Mouse (Mus musculus) limb, embryonic 14.5 days (tissue): ENCODE data around the gene Med18. TPM values are rescaled to one million over a fixed set of nuclear protein-coding genes. Genes with fewer than 3 reads are reported as not detected.
"Not testable (repeated sequence)": the region's sequence is repeated elsewhere in the genome, so short reads cannot be mapped to it uniquely, and the experiment has no call there.

Source experiments
- ATAC-seq: fragments of 200-750 bp; cut with Nextera tagmentation; 2 replicates; pipeline ENCODE4 v1.8.0; 2017; ENCODE audit warnings: low read depth, moderate number of reproducible peaks, moderate TSS enrichment; ENCODE audit not compliant: low FRiP score
- DNase-seq: peaks from one replicate; pipeline ENCODE4 v3.0.0-alpha.2; 2015; ENCODE audit warnings: low spot score
- H3K27ac ChIP-seq: fragments of 300-500 bp; sonication (generic); replicated peaks from 2 replicates; pipeline ENCODE4 v1.5.1; 2014; ENCODE audit warnings: low read depth, mild to moderate bottlenecking, low read length, moderate library complexity, mixed read lengths
- H3K27me3 ChIP-seq: fragments of 300-500 bp; sonication (generic); 2 replicates; pipeline ENCODE4 v1.6.1; 2014; ENCODE audit warnings: low read length, mixed read lengths; ENCODE audit not compliant: control insufficient read depth, insufficient read depth
- H3K36me3 ChIP-seq: fragments of 300-500 bp; sonication (generic); 2 replicates; pipeline ENCODE4 v1.6.1; 2014; ENCODE audit warnings: mild to moderate bottlenecking, low read length, moderate library complexity, mixed read lengths; ENCODE audit not compliant: control insufficient read depth, insufficient read depth
- H3K4me1 ChIP-seq: fragments of 300-500 bp; sonication (generic); 2 replicates; pipeline ENCODE4 v1.6.1; 2014; ENCODE audit warnings: antibody characterized with exemption, low read length, mixed read lengths; ENCODE audit not compliant: control insufficient read depth, insufficient read depth
- H3K4me2 ChIP-seq: fragments of 300-500 bp; sonication (generic); replicated peaks from 2 replicates; pipeline ENCODE4 v1.6.1; 2014; ENCODE audit warnings: low read depth, mild to moderate bottlenecking, low read length, moderate library complexity; ENCODE audit not compliant: severe bottlenecking
- H3K4me3 ChIP-seq: fragments of 300-500 bp; sonication (generic); replicated peaks from 2 replicates; pipeline ENCODE4 v1.5.1; 2014; ENCODE audit warnings: low read length
- H3K9ac ChIP-seq: fragments of 300-500 bp; sonication (generic); 2 replicates; pipeline ENCODE4 v1.6.1; 2014; ENCODE audit warnings: mild to moderate bottlenecking, low read depth, low read length, moderate library complexity; ENCODE audit not compliant: severe bottlenecking
- H3K9me3 ChIP-seq: fragments of 300-500 bp; sonication (generic); 2 replicates; pipeline ENCODE4 v1.6.1; 2016; ENCODE audit warnings: low read length; ENCODE audit not compliant: control insufficient read depth
- POLR2A ChIP-seq: fragments of 200-500 bp; IDR thresholded peaks from 2 replicates; pipeline ENCODE4 v1.8.0; 2012; ENCODE audit warnings: inconsistent platforms, mild to moderate bottlenecking, moderate library complexity, borderline replicate concordance; ENCODE audit not compliant: insufficient read depth, insufficient read length; ENCODE audit errors: extremely low read depth
- WGBS: fragments of 180-500 bp; shearing (Covaris S2); extraction: QIAGEN DNeasy Blood & Tissue Kit; methylation state at CpG from one replicate; pipeline ENCODE4 v1.1.7; 2014; 5-methylcytosine and 5-hydroxymethylcytosine counted together
- polyA plus RNA-seq, 2 experiments: library from polyadenylated mRNA; depleted of rRNA in 1 of 2; stranded (reverse) in 1 of 2; unstranded in 1 of 2; fragments of >200 nt; fragmentation: Nextera tagmentation in 1 of 2; extraction: Ambion mirVana in 1 of 2; gene quantifications; 2 replicates each; pipeline versions ENCODE4 v1.2.1 to v1.2.3; 2012 to 2014

Med18 gene
- polyA plus RNA-seq, 2 experiments: 9.0 to 9.1 TPM

DNA sequence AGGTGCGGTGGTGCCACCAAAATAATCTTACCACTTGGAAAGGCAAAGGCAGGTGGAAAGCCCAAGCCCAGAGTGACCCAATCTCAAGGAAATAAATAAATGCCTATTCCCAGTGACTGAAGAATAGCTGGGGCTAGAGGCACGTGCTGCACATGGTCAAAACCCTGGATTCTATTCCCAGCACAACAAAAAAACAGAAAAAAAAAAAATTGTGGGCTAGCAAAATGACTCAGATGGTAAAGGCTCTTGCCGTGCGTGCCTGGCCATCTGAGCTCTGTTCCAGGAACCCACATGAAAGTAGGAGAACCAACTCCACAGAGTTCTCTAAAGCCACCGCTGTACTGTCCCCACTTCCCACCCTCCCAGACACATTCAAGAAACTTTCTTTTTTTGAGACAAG, 43.2 kb downstream of the Med18 start:
- no peaks in the 10 kb centered on the region for H3K36me3 ChIP-seq
- H3K27me3 ChIP-seq: no peaks in the 10 kb centered on the region
- no peak for TF ChIP-seq POLR2A
- peak overlapping the region; percentile 62 for H3K4me2 ChIP-seq
- H3K9ac ChIP-seq: no peak overlapping the region
- H3K4me1 ChIP-seq: peaks cover 15% of the 10 kb centered on the region
- no peak overlapping the region for H3K27ac ChIP-seq
- H3K9me3 ChIP-seq: no peaks in the 10 kb centered on the region
- 73% methylated on average over 5 of the region's 5 CpGs for WGBS
- no peak for DNase-seq
- ATAC-seq: no peak
- peak overlapping the region; percentile 2 for H3K4me3 ChIP-seq

- DNase-seq (no peak), ATAC-seq (no peak)
- Histone ChIP-seq H3K9ac (no peak overlapping the region), H3K9me3 (no peaks in the 10 kb centered on the region), H3K4me2 (no peak overlapping the region), H3K4me1 (peaks cover 13% of the 10 kb centered on the region), H3K36me3 (peaks cover 8% of the 10 kb centered on the region; the same call in 1 of the 2 replicates), H3K27ac (no peak overlapping the region), H3K27me3 (no peaks in the 10 kb centered on the region), H3K4me3 (no peak overlapping the region)
- TF ChIP-seq POLR2A: no peak
Measured at GRCm38 (mm10) chr4:132415966-132416365, 47.8 kb downstream of the Med18 start.

GRCm38 (mm10) chr4:132413257-132413656, 50.5 kb downstream of the Med18 start:
- not testable (repeated sequence) for H3K36me3 ChIP-seq, H3K4me2 ChIP-seq, ATAC-seq, H3K9ac ChIP-seq, H3K27ac ChIP-seq, H3K27me3 ChIP-seq, H3K4me3 ChIP-seq, DNase-seq, H3K9me3 ChIP-seq, H3K4me1 ChIP-seq
- 92% methylated on average over 4 of the region's 4 CpGs for WGBS

DNA sequence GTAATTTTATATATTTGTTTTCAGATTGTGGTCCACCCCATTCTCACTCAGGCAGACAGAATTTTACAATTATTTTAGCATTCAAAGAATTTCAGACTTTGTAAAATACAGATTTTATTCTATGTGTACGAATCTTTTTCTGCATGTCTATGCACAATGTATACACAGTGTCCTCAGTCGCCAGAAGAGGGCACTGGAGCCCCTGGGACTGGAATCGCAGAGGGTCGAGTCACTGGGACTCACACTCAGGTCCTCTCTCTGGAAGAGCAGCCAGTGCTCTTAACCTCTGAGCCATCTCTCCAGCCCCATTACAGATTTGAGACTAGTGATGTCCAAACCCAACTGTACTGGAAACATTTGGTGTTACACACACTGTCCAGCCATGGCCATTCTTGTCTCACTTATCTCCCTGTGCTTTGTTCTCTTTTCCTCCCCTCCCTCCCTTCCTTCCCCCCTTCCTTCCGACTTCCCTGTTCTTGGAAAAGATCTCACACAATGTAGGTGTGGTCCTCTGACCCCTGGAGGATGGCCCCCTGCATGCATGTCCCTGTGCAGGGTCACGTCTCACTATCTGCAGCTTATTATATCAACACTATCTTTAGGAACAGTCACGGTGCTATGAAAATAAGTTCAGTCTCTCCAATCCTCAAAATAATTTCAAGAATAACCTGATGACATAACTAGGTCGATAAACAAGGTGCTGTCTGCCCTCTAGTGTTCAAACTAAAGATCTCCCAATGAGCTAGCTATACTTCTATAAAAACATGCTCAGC, 52.2 kb downstream of the Med18 start:
- H3K9ac ChIP-seq: no peak overlapping the region
- 62% methylated on average over 8 of the region's 8 CpGs for WGBS
- DNase-seq (peak; percentile 81), ATAC-seq (no peak; the same call in 1 of the 2 replicates)
- H3K27ac ChIP-seq: no peak overlapping the region
- no peaks in the 10 kb centered on the region for H3K9me3 ChIP-seq
- H3K4me2 ChIP-seq: no peak overlapping the region
- no peak for TF ChIP-seq POLR2A
- no peak overlapping the region for H3K4me3 ChIP-seq
- no peaks in the 10 kb centered on the region for H3K27me3 ChIP-seq
- no peaks in the 10 kb centered on the region for H3K4me1 ChIP-seq
- H3K36me3 ChIP-seq: peaks cover 8% of the 10 kb centered on the region; the same call in 1 of the 2 replicates

GRCm38 (mm10) chr4:132409587-132410229, 54.0 kb downstream of the Med18 start:
- Histone ChIP-seq H3K4me3 (no peak overlapping the region), H3K9me3 (no peaks in the 10 kb centered on the region), H3K27me3 (no peaks in the 10 kb centered on the region), H3K4me1 (no peaks in the 10 kb centered on the region), H3K9ac (no peak overlapping the region), H3K4me2 (no peak overlapping the region), H3K36me3 (peaks cover 8% of the 10 kb centered on the region; the same call in 1 of the 2 replicates), H3K27ac (no peak overlapping the region)
- ATAC-seq (no peak), DNase-seq (no peak)
- WGBS: 83% methylated on average over 4 of the region's 4 CpGs
- no peak for TF ChIP-seq POLR2A

Other genes starting within 250 kb of the Med18 start
- 33.8 and 34.2 TPM in 2 replicates for gene Gmeb1, start 202.3 kb downstream of the Med18 start, polyA plus RNA-seq (2012; rRNA removed)
- 28.4 and 34.0 TPM in 2 replicates for gene Gmeb1, start 202.3 kb downstream of the Med18 start, polyA plus RNA-seq (2014; fragmentation: Nextera tagmentation; extraction: Ambion mirVana)
- 24.6 and 31.5 TPM in 2 replicates for gene Taf12, start 189.5 kb downstream of the Med18 start, polyA plus RNA-seq (2012; rRNA removed)
- gene Taf12, start 189.5 kb downstream of the Med18 start, polyA plus RNA-seq (2014; fragmentation: Nextera tagmentation; extraction: Ambion mirVana): 47.8 and 52.2 TPM in 2 replicates
- gene Rab42, start 160.5 kb downstream of the Med18 start, polyA plus RNA-seq (2012; rRNA removed): 2.0 TPM in 2 replicates
- 1.0 and 1.2 TPM in 2 replicates for gene Rab42, start 160.5 kb downstream of the Med18 start, polyA plus RNA-seq (2014; fragmentation: Nextera tagmentation; extraction: Ambion mirVana)
- 30.4 and 36.6 TPM in 2 replicates for gene Trnau1ap, start 134.4 kb downstream of the Med18 start, polyA plus RNA-seq (2012; rRNA removed)
- gene Trnau1ap, start 134.4 kb downstream of the Med18 start, polyA plus RNA-seq (2014; fragmentation: Nextera tagmentation; extraction: Ambion mirVana): 74.4 and 77.5 TPM in 2 replicates
- gene Rcc1, start 110.3 kb downstream of the Med18 start, polyA plus RNA-seq (2012; rRNA removed): 38.7 and 39.4 TPM in 2 replicates
- gene Rcc1, start 110.3 kb downstream of the Med18 start, polyA plus RNA-seq (2014; fragmentation: Nextera tagmentation; extraction: Ambion mirVana): 41.3 and 42.0 TPM in 2 replicates
- 26.9 and 28.5 TPM in 2 replicates for gene Phactr4, start 41.4 kb downstream of the Med18 start, polyA plus RNA-seq (2012; rRNA removed)
- 23.6 and 25.9 TPM in 2 replicates for gene Phactr4, start 41.4 kb downstream of the Med18 start, polyA plus RNA-seq (2014; fragmentation: Nextera tagmentation; extraction: Ambion mirVana)
- 6.4 and 7.4 TPM in 2 replicates for gene Sesn2, start 46.6 kb upstream of the Med18 start, polyA plus RNA-seq (2012; rRNA removed)
- gene Sesn2, start 46.6 kb upstream of the Med18 start, polyA plus RNA-seq (2014; fragmentation: Nextera tagmentation; extraction: Ambion mirVana): 5.9 and 6.2 TPM in 2 replicates
- gene Atpif1, start 69.7 kb upstream of the Med18 start, polyA plus RNA-seq (2012; rRNA removed): 367 and 583 TPM in 2 replicates
- gene Atpif1, start 69.7 kb upstream of the Med18 start, polyA plus RNA-seq (2014; fragmentation: Nextera tagmentation; extraction: Ambion mirVana): 966 and 986 TPM in 2 replicates
- 91.3 and 114 TPM in 2 replicates for gene Dnajc8, start 71.6 kb upstream of the Med18 start, polyA plus RNA-seq (2012; rRNA removed)
- 144 and 153 TPM in 2 replicates for gene Dnajc8, start 71.6 kb upstream of the Med18 start, polyA plus RNA-seq (2014; fragmentation: Nextera tagmentation; extraction: Ambion mirVana)
- 1.2 and 1.3 TPM in 2 replicates for gene Ptafr, start 100.1 kb upstream of the Med18 start, polyA plus RNA-seq (2012; rRNA removed)
- 0.36 and 0.86 TPM in 2 replicates for gene Ptafr, start 100.1 kb upstream of the Med18 start, polyA plus RNA-seq (2014; fragmentation: Nextera tagmentation; extraction: Ambion mirVana)
- 42.0 and 45.1 TPM in 2 replicates for gene Eya3, start 175.1 kb upstream of the Med18 start, polyA plus RNA-seq (2012; rRNA removed)
- 23.7 and 24.3 TPM in 2 replicates for gene Eya3, start 175.1 kb upstream of the Med18 start, polyA plus RNA-seq (2014; fragmentation: Nextera tagmentation; extraction: Ambion mirVana)